26 mouse cellular contexts compared by ENCODE assay signal in genomic region chr11:32013561-32013960, GRCm38 (mm10). TPM values are rescaled to one million over a fixed set of nuclear protein-coding genes. Genes with fewer than 3 reads are reported as not detected.
A peak's percentile ranks its signal among the peaks of the same experiment; 100 is the strongest.
DNase-seq lines count a peak whose midpoint lies in the region; ATAC-seq and TF ChIP-seq lines count a peak whose summit lies in the region.
"Had no signal": no experiment of that assay in that cellular context is flagged by ENCODE, and none has a peak within 500 bp of the region (broad histone marks: within the 10 kb centered on the region; RNA-seq: fewer than 3 reads in every experiment).

No protein-coding gene starts in this region.

- no peak overlapping the region for H3K9ac ChIP-seq in forebrain, postnatal 0 days
- H3K9ac ChIP-seq: embryonic facial prominence, embryonic 12.5 days; forebrain, embryonic 13.5 days; heart, embryonic 12.5 days; hindbrain, embryonic 12.5 days had no signal

- WGBS in forebrain, postnatal 0 days = 79% methylated on average over 1 of the region's 1 CpGs
- 92% methylated on average over 1 of the region's 1 CpGs for WGBS in forebrain, embryonic 10.5 days

- no peak overlapping the region for H3K4me2 ChIP-seq in forebrain, postnatal 0 days (ENCODE audit: low read depth)
- H3K4me2 ChIP-seq: embryonic facial prominence, embryonic 12.5 days; forebrain, embryonic 13.5 days; heart, embryonic 12.5 days; hindbrain, embryonic 12.5 days had no signal

- no peaks in the 10 kb centered on the region for H3K27me3 ChIP-seq in forebrain, postnatal 0 days (ENCODE audit: insufficient read depth, low read length)
- H3K27me3 ChIP-seq in forebrain, embryonic 10.5 days (ENCODE audit: poor library complexity, severe bottlenecking) = no peaks in the 10 kb centered on the region
- H3K27me3 ChIP-seq in megakaryocyte, embryonic 14.5 days (replicated peaks) = no peaks in the 10 kb centered on the region
- H3K27me3 ChIP-seq: embryonic facial prominence, embryonic 12.5 days; forebrain, embryonic 13.5 days; heart, embryonic 12.5 days; hindbrain, embryonic 12.5 days had no signal

- no peak for ATAC-seq in forebrain, postnatal 0 days
- ATAC-seq in megakaryocyte, adult 5-6 weeks (ENCODE audit: poor library complexity, severe bottlenecking) = no peak
- ATAC-seq: forebrain, embryonic 13.5 days; hindbrain, embryonic 16.5 days had no signal

- H3K36me3 ChIP-seq in forebrain, postnatal 0 days (ENCODE audit: insufficient read depth) = peaks cover 12% of the 10 kb centered on the region
- H3K36me3 ChIP-seq in forebrain, embryonic 10.5 days (replicated peaks) = no peaks in the 10 kb centered on the region
- H3K36me3 ChIP-seq in megakaryocyte, embryonic 14.5 days (replicated peaks; ENCODE audit: low read length) = peaks cover 47% of the 10 kb centered on the region
- H3K36me3 ChIP-seq: embryonic facial prominence, embryonic 12.5 days; heart, embryonic 12.5 days had no signal

- DNase-seq in forebrain, postnatal 0 days = no peak
- DNase-seq in forebrain, embryonic 10.5 days (ENCODE audit: extremely low spot score, low spot score) = no peak
- DNase-seq in thymus, postnatal 25 days = peak; percentile 26
- no peak for DNase-seq in thymus, postnatal 10 days (ENCODE audit: low spot score in 2 of 2)
- no peak for DNase-seq in lung, postnatal 14 days
- DNase-seq: adrenal gland, postnatal 10 days; cerebellum, adult 11 months; cerebellum, adult 8-10 months; cerebellum, postnatal 14 days; embryo, embryonic 11 days; gastrocnemius, adult 2 months; gastrocnemius, postnatal 25 days; heart, postnatal 4 days had no signal

- H3K9me3 ChIP-seq in forebrain, postnatal 0 days (ENCODE audit: low read length) = no peaks in the 10 kb centered on the region
- no peaks in the 10 kb centered on the region for H3K9me3 ChIP-seq in forebrain, embryonic 10.5 days
- no peaks in the 10 kb centered on the region for H3K9me3 ChIP-seq in megakaryocyte, embryonic 14.5 days
- H3K9me3 ChIP-seq: embryonic facial prominence, embryonic 12.5 days; forebrain, embryonic 13.5 days; heart, embryonic 12.5 days; hindbrain, embryonic 12.5 days had no signal

- no peak for TF ChIP-seq CTCF in forebrain, postnatal 0 days (IDR thresholded peaks at IDR 0.05; ENCODE audit: low read depth)

- 0 out of 2 replicates have a peak overlapping the region, but pooled peaks have one; percentile 35 for H3K27ac ChIP-seq in forebrain, postnatal 0 days (ENCODE audit: low read depth, low read length)
- no peak overlapping the region for H3K27ac ChIP-seq in forebrain, embryonic 10.5 days
- H3K27ac ChIP-seq: embryonic facial prominence, embryonic 12.5 days; forebrain, embryonic 13.5 days; gastrocnemius, adult 2 months; hindbrain, embryonic 12.5 days had no signal

- H3K4me3 ChIP-seq in forebrain, postnatal 0 days (ENCODE audit: low read depth, low read length) = no peak overlapping the region
- no peak overlapping the region for H3K4me3 ChIP-seq in forebrain, embryonic 10.5 days
- H3K4me3 ChIP-seq in megakaryocyte, embryonic 14.5 days (replicated peaks) = peak overlapping the region; percentile 9
- H3K4me3 ChIP-seq: embryonic facial prominence, embryonic 12.5 days; forebrain, embryonic 13.5 days; gastrocnemius, adult 2 months; heart, embryonic 12.5 days; hindbrain, embryonic 12.5 days had no signal

- H3K4me1 ChIP-seq in forebrain, postnatal 0 days (ENCODE audit: insufficient read depth) = peaks cover 32% of the 10 kb centered on the region
- peaks cover 51% of the 10 kb centered on the region for H3K4me1 ChIP-seq in forebrain, embryonic 10.5 days
- peaks cover 89% of the 10 kb centered on the region for H3K4me1 ChIP-seq in megakaryocyte, embryonic 14.5 days

RNA-seq across cellular contexts. Expression of gene Nsg2, which starts 13.3 kb away (rescaled TPM):
- total RNA-seq in forebrain, postnatal 0 days (2014; rRNA removed) = 1,434 and 1,519 TPM in 2 replicates
- 646 and 742 TPM in 2 replicates for polyA plus RNA-seq in forebrain, postnatal 0 days (2015; fragmentation: Nextera tagmentation; extraction: Ambion mirVana)
- polyA plus RNA-seq in forebrain, embryonic 10.5 days (2016; fragmentation: Nextera tagmentation; extraction: Ambion mirVana) = 9.8 and 16.1 TPM in 2 replicates
- polyA plus RNA-seq in megakaryocyte, embryonic 14.5 days (2012; ENCODE audit: insufficient read depth, low replicate concordance) = 12.5 TPM in 1 of 2 replicates, not detected in the other
- total RNA-seq in megakaryocyte, adult 5-6 weeks (2015) = 0.20 and 1.4 TPM in 2 replicates
- total RNA-seq in megakaryocyte, adult 5-6 weeks (2017) = 1.1 and 1.3 TPM in 2 replicates
- total RNA-seq: gastrocnemius, adult 2 months; granulocyte monocyte progenitor cell, adult 5-6 weeks; MEL had no signal
- polyA plus RNA-seq: C2C12 had no signal

RNA-seq across cellular contexts. Expression of gene 4930524B15Rik, which starts 48.2 kb away (rescaled TPM):
- total RNA-seq in forebrain, postnatal 0 days (2014; rRNA removed) = 0.54 and 1.3 TPM in 2 replicates
- 0.25 and 0.41 TPM in 2 replicates for polyA plus RNA-seq in forebrain, postnatal 0 days (2015; fragmentation: Nextera tagmentation; extraction: Ambion mirVana)
- 0.11 TPM in 1 of 2 replicates, not detected in the other for polyA plus RNA-seq in forebrain, embryonic 10.5 days (2016; fragmentation: Nextera tagmentation; extraction: Ambion mirVana)
- 0.17 TPM in 1 of 2 replicates, not detected in the other for polyA plus RNA-seq in megakaryocyte, embryonic 14.5 days (2012; ENCODE audit: insufficient read depth, low replicate concordance)
- total RNA-seq in megakaryocyte, adult 5-6 weeks (2015) = not detected in 2 replicates
- not detected in 2 replicates for total RNA-seq in megakaryocyte, adult 5-6 weeks (2017)
- total RNA-seq: adrenal gland, postnatal 10 days; adrenal gland, postnatal 4 days; common myeloid progenitor, adult 5-6 weeks; gastrocnemius, adult 2 months; gastrocnemius, postnatal 25 days; granulocyte monocyte progenitor cell, adult 5-6 weeks; heart, adult 8-10 months; heart, postnatal 4 days; MEL had no signal
- polyA plus RNA-seq: C2C12 had no signal

Comparison
In these comparisons a context has a peak if more than half of its experiments do, and no peak if none do; other contexts are left out.
1. RNA of gene Nsg2, which starts 13.3 kb away (polyA plus RNA-seq): 646 to 742 TPM in forebrain, postnatal 0 days; 9.8 to 16.1 TPM in forebrain, embryonic 10.5 days and 12.5 TPM in megakaryocyte, embryonic 14.5 days; every median in the first group is over 10 times any median in the second.